Mouse (Mus musculus): ENCODE measurements around the gene Bub1b.

DNA sequence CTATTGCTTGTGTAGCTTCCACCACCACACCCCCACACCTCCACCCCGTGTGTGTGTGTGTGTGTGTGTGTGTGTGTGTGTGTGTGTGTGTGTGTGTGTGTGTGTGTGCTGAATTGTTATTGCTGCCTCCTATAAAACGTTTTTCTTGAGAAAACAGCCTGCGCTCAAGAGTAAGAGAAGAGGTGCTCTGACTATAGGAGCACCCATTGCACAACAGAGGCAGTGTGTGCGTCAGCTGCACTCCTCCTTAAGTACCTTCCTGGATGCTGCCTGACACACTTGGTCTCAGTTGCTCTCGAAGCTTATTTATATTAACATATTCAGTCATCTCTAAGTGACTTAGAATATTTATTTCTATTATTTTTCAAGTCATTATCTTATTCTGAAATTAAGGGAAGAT, 20.0 kb downstream of the Bub1b start:
- TF ChIP-seq HCFC1 (IDR thresholded peaks at IDR 0.05; ENCODE audit: borderline replicate concordance, insufficient read depth, low read length): no peak
- TF ChIP-seq ZNF384 (IDR thresholded peaks at IDR 0.05; ENCODE audit: low read depth, low read length): no peak
